Mouse (Mus musculus) erythroid progenitor cell, adult 5-6 weeks (primary cell): ENCODE measurements around the gene Txndc12. TPM values are rescaled to one million over a fixed set of nuclear protein-coding genes. Genes with fewer than 3 reads are reported as not detected.
A peak's percentile ranks its signal among the peaks of the same experiment; 100 is the strongest.

ENCODE experiments used
- ATAC-seq: replicated peaks from 2 replicates; pipeline ENCODE4 v1.8.0; 2016; ENCODE audit warnings: moderate number of reproducible peaks, mild to moderate bottlenecking, moderate TSS enrichment, inconsistent platforms; ENCODE audit not compliant: poor library complexity, low FRiP score, severe bottlenecking
- total RNA-seq, 2 experiments: library from RNA; stranded (forward) in 1 of 2; stranded (reverse) in 1 of 2; fragments of 150-400 nt in 1 of 2; fragments of 186-747, 209-891 nt in 1 of 2; gene quantifications; 2 replicates each; pipeline versions ENCODE4 v1.2.3 to v1.2.4; 2015 to 2017; ENCODE audit warnings: low replicate concordance in 2 of 2

Gene Txndc12
- total RNA-seq, 2 experiments from 2014 or later = 7.9 to 13.8 TPM

DNA sequence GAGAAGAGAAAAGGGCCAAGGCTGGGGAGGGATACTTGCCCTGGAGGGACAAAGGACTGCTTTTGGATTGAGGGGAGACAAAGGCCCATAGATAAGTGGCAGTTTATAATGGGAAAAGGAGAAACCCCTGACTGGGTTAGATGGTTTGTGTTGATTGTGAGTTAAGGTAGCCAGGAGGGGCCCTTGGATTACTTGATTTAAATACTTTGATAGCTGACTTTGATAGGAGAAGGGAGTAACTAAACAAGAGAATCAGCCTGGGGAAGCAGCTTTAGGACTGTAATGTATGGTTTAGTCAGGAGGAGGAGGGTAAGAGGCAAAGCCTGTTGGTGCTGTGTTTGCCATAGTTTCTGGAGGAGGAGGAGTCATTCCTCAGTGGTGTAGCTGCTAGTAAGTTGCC lies 8.9 kb downstream of the Txndc12 start:
- ATAC-seq = no peak

DNA sequence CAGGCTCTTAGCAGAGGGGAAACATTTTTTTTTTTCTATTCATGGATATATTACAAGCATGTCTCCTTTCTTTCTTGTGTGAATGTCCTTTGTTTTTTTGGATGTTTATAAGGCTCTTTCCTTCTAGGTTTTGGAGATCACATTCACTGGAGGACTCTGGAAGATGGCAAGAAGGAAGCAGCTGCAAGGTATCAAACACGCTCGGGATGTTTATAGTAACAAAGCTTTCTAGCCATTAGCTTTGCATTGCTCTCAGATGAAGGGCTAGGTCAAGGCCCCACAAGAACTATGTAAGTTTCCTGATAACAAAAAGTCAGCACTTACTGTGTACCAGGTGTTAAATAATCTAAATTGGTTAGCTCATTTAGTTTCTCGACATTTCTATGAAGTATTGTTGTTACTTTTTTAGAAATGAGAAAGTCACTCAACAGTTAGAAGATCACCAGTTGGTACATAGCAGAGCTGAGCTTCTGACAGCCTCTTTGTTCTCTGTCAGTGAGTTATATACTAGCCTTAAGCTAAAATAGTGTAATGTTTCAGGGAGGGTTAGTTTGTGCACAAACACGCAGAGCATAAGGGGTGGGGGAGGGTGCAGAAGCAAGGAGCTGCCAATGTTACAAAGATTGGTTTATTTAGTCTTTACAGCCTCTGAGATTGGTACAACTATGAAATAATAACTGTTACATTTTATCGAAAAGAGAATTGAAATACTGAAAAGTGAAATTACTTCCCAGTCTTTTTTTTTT lies 11.6 kb downstream of the Txndc12 start:
- ATAC-seq = no peak

- peak; percentile 90 for ATAC-seq
Observed at GRCm38 (mm10) chr4:108847715-108848504, 13.5 kb downstream of the Txndc12 start, which contains the start of gene Kti12. Gene Kti12 (plus strand): TSS chr4:108847785.

DNA sequence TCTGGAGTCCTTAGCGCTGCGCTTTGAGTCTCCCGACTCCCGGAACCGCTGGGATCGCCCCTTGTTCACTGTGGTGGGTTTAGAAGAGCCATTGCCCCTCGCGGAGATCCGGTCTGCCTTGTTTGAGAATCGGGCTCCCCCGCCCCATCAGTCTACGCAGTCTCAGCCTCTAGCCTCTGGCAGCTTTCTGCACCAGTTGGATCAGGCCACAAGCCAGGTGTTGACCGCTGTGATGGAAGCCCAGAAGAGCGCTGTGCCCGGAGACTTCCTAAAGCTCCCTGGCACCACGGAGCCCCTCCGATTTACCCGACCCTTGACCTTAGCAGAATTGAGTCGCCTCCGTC lies 14.1 kb downstream of the Txndc12 start, which contains the start of gene A730015C16Rik:
Gene A730015C16Rik (minus strand): TSS at position 115 of the 344 bp plus-strand sequence.
- peak; percentile 35 for ATAC-seq

GRCm38 (mm10) chr4:108866806-108867205 lies 32.4 kb downstream of the Txndc12 start:
- ATAC-seq = peak; percentile 85

DNA sequence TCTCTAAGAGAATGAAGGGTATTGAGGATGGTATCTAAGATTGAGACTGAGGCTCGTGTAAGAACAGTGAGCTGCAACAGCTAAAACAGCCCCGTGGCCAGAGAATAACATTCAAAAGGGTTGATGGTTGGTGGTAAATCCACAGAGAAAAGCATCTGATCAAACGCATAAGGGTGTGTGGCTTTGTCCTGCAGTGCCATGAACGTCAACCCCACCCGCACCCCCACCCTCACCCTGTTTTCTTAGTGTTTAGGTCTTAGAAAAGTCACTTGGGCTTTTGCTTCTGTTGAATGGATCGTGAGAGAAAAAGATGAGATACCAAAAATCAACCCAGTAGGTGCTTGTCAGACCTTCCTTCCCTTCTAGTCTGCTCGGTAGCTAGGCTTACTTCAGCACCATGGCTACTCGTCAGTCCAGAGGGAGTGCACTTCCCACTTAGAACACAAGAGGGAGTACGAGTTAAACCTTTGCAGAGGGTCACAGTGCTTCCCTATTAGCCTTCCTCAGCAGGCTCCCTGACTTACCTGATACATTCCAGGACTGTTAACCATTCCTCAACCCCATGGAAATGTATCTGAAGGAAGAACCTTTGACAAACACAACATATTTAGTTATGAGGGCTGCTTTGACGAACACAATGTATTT lies 35.5 kb downstream of the Txndc12 start:
- ATAC-seq = peak; percentile 78

DNA sequence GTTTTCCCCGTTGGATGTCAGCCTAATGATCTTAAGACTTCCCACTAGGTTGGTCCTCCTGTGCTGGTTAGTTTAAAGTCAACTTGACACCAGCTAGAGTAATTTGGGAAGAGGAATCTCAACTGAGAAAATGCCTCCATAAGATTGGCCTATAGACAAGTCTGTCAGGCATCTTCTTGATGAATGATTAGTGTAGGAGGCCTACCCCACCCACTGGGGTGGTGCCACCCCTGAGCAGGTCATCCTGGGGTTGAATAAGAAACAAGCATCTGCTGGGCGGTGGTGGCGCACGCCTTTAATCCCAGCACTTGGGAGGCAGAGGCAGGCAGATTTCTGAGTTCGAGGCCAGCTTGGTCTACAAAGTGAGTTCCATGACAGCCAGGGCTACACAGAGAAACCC lies 39.3 kb downstream of the Txndc12 start:
- no peak for ATAC-seq

DNA sequence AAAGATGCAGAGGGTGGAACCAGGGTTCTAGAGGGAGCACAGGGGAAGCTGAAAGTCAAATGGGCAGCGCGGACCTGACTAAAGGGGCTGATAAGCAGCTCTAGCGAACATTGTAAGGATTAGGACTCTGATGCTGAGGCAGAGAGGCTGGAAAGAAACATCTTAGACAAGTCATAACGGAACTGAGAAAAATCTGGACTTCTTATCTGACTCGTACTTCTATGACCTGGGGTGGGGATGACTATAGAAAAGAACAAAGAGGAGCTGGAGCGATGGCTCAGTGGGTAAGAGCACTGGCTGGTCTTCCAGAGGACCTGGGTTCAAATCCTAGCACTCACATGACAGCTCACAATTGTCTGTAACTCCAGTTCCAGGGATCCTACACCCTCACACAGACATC lies 43.5 kb downstream of the Txndc12 start:
- ATAC-seq = no peak

GRCm38 (mm10) chr4:108878963-108879822 lies 44.8 kb downstream of the Txndc12 start, which contains the start of gene Rab3b:
Gene Rab3b (plus strand): TSS chr4:108879063.
- peak; percentile 94 for ATAC-seq

DNA sequence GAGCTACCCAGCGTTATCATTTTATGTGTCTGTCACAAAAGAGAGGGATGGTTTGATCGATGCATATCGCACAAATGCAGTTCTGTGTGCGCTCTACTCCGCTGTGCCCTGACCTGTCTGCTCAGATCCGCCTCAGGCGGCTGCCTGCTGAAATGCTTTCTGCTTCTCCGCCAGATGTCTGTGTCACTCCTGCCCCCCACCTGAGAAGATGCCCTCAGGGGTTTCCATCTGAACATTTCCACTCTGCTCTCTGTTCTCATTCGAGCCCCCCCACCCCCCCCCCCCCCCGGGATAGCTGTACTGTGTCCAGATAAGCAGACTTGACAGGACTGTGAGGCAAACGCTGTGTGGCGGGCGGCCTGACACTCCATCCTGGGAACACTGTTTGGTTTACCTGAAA lies 49.4 kb downstream of the Txndc12 start:
- ATAC-seq = no peak

DNA sequence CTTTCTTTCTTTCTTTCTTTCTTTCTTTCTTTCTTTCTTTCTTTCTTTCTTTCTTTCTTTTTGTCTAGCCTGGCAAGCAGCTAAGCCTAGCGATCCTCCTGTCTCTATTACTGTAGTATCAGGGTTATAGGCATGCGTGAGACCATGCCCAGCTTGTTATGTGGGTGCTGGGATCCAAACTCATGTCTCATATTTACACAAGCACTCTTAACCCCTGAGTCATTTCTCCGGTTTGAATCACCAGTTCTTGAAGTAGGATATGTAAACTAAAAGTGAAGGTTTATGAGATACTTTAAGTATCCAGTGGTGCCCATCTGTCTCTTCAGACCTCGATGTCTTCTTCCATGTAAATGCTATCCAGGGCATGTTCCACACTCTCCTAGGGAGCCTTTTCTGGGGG lies 53.1 kb downstream of the Txndc12 start:
- ATAC-seq = no peak

DNA sequence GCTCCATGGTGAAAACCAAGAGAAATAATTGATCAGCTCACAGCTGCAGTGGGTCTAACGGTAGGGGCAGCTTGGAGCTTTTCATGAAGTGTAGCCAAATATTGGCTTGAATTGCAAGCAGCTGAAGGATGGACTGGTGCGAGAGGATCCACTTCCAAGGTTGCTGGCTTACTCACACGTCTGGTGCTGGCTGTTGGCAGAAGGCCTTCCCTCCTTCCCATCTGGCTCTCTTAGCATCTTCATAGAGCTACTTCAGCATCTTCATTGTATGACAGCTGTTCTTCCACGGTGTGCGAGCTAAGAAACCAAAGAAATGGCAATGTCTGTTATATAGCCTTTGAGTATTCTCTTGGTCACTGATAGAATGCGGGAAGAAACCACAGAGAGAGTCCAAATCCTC lies 56.5 kb downstream of the Txndc12 start:
- ATAC-seq = no peak

DNA sequence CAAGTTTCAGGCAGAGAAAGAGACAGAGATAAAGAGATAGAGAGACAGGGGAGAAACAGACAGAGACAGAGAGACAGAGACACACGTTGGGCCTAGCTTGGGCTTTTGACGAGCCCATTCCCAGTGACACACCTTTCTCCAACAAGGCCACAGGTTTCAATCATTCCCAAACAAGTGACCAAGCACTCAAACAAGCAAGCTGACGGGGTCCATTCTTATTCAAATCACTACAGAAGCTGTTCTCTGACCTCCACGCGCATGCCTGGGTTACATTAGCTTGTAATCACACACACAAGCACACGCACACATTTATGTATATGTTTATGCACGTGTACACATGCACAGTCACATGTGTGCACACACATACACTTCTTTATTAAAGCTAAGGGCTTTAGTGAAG lies 66.0 kb downstream of the Txndc12 start:
- ATAC-seq = no peak

GRCm38 (mm10) chr4:108902886-108903285 lies 68.5 kb downstream of the Txndc12 start:
- ATAC-seq = no peak

DNA sequence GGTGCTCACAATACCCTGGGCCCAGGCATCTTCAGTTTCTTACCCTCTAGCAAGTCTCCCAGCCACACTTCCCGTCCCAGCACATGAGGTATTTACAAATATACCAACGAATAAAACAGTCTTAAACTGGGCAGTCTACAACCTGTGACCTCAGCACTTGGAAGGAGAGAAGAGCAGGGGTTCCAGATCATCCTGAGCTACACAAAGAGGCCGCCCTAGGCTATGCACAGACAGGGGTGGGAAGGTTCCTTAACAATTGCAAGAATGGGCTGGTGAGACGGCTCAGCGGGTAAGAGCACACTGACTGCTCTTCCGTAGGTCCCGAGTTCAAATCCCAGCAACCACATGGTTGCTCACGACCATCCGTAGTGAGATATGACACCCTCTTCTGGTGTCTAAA lies 68.9 kb downstream of the Txndc12 start:
- ATAC-seq = no peak

DNA sequence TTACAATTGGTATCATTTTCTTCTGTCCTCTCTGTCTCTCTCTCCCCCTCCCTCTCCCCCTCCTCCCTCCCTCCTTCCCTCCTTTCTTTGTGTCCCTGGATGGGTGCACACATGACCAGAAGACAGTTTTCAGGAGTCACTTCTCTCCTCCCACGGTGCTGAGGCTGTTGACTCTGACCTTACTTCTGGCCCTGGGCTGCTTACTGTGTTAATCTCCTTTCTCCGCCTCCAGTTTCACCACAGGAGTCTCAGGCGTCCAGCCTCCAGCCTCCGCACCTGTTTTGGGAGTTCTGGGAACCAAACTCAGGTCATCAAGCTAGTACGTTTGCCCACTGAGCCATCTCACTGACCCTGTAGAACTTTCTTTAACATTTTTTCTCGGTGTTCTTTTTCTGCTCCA lies 69.7 kb downstream of the Txndc12 start:
- ATAC-seq = no peak

- no peak for ATAC-seq
Observed at GRCm38 (mm10) chr4:108904790-108905189, 70.4 kb downstream of the Txndc12 start.

DNA sequence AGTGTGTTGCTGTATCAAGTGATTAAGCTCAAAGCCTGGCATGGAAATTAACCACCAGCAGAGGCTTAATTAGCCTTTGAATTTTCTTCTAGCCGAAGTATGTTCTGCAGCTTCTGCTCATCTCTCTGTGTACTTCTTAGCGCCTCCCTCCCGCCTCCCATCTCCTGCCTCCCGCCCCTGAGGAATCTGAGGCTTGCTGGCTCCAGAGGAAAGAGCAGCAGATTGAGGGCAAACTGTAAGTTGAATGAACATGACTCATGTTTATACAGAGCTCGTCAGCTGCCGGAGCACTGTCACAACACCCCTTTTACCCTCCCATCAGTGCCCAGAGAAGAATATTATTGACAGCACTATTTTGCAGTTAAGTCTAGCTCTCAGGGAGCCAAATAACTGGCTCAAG lies 71.5 kb downstream of the Txndc12 start:
- no peak for ATAC-seq

DNA sequence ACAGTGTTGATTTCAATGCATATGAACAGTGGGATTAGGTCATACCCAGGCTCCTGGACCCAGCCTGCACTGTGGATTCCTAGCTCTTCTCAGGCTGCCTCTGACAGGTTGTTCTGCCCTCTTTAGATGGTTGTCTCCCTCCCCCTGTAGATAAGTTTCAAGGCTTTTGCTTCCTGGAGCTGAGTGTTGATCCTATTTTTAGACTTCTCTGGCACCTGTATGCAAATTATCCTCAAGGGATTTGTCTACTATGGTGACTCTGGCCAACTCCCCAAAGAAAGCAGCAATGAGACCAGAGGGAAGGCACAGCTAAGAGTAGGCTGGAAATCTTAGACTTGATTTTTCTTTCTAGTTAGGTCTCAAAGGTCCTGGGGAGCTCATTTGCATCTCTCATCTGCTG lies 73.1 kb downstream of the Txndc12 start:
- ATAC-seq = no peak
